Mouse (Mus musculus) lung, embryonic 16.5 days (tissue): ENCODE measurements around the gene Ager. TPM values are rescaled to one million over a fixed set of nuclear protein-coding genes. Genes with fewer than 3 reads are reported as not detected.

Experiments used
- ATAC-seq: fragments of 200-750 bp; cut with Nextera tagmentation; 2 replicates; pipeline ENCODE4 v1.8.0; 2017; ENCODE audit warnings: low read depth, mild to moderate bottlenecking, moderate library complexity
- H3K27ac ChIP-seq: fragments of 300-500 bp; sonication (generic); 2 replicates; pipeline ENCODE4 v1.5.1; 2014; ENCODE audit warnings: mild to moderate bottlenecking, control low read depth, low read length
- H3K27me3 ChIP-seq: fragments of 300-500 bp; sonication (generic); 2 replicates; pipeline ENCODE4 v1.6.1; 2014; ENCODE audit warnings: low read depth, low read length, mixed read lengths; ENCODE audit not compliant: control insufficient read depth, insufficient read depth
- H3K36me3 ChIP-seq: fragments of 300-500 bp; sonication (generic); 2 replicates; pipeline ENCODE4 v1.6.1; 2014; ENCODE audit warnings: low read length; ENCODE audit not compliant: control insufficient read depth, insufficient read depth
- H3K4me1 ChIP-seq: fragments of 300-500 bp; sonication (generic); replicated peaks from 2 replicates; pipeline ENCODE4 v1.6.1; 2014; ENCODE audit warnings: low read length, mixed read lengths; ENCODE audit not compliant: control insufficient read depth, insufficient read depth
- H3K4me2 ChIP-seq: fragments of 300-500 bp; sonication (generic); 2 replicates; pipeline ENCODE4 v1.6.1; 2014; ENCODE audit warnings: low read depth, low read length, control low read depth
- H3K4me3 ChIP-seq: fragments of 300-500 bp; sonication (generic); 2 replicates; pipeline ENCODE4 v1.5.1; 2014; ENCODE audit warnings: mild to moderate bottlenecking, low read length, control low read depth
- H3K9ac ChIP-seq: fragments of 300-500 bp; sonication (generic); 2 replicates; pipeline ENCODE4 v1.6.1; 2014; ENCODE audit warnings: low read length, control low read depth
- H3K9me3 ChIP-seq: fragments of 300-500 bp; sonication (generic); 2 replicates; pipeline ENCODE4 v1.6.1; 2016; ENCODE audit warnings: low read length; ENCODE audit not compliant: control insufficient read depth
- WGBS: fragments of 180-500 bp; shearing (Covaris S2); extraction: QIAGEN DNeasy Blood & Tissue Kit; methylation state at CpG from one replicate; pipeline ENCODE4 v1.1.7; 2014; 5-methylcytosine and 5-hydroxymethylcytosine counted together
- polyA plus RNA-seq: library from polyadenylated mRNA; unstranded; fragments of >200 nt; fragmentation: Nextera tagmentation; extraction: Ambion mirVana; gene quantifications from 2 replicates; pipeline ENCODE4 v1.2.1, GENCODE M21; 2015

Gene Ager
- polyA plus RNA-seq, 1 experiment from 2014 or later, result 379 TPM

DNA sequence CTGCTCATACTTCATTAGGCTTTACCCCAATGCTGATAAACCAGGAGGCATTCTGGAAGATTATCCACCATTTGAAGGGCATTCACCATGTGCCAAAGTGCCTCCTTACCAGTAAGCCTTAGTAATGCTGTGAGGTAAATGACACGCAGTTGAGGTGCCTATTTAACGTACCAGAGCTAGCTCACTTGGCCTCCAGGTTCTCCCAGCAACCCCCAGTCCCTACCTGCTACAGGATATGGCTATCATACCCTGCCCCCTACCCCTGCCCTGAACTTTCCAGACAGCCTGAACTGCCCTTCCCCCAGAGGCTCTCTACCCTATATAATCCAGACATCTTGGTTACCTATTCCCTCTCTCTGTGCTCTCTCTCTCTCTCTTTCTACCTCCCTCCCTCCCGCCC is 8.9 kb upstream of the Ager start:
- peaks cover 46% of the 10 kb centered on the region for H3K4me1 ChIP-seq
- no peaks in the 10 kb centered on the region for H3K27me3 ChIP-seq
- no peak overlapping the region; the same call in 1 of the 2 replicates for H3K9ac ChIP-seq
- H3K4me3 ChIP-seq, result no peak overlapping the region
- H3K36me3 ChIP-seq, result no peaks in the 10 kb centered on the region
- H3K4me2 ChIP-seq, result peak overlapping the region; percentile 53
- H3K27ac ChIP-seq, result peak overlapping the region; percentile 79; the same call in 1 of the 2 replicates
- no peaks in the 10 kb centered on the region for H3K9me3 ChIP-seq
- WGBS, result 72% methylated on average over 3 of the region's 3 CpGs
- ATAC-seq, result no peak

DNA sequence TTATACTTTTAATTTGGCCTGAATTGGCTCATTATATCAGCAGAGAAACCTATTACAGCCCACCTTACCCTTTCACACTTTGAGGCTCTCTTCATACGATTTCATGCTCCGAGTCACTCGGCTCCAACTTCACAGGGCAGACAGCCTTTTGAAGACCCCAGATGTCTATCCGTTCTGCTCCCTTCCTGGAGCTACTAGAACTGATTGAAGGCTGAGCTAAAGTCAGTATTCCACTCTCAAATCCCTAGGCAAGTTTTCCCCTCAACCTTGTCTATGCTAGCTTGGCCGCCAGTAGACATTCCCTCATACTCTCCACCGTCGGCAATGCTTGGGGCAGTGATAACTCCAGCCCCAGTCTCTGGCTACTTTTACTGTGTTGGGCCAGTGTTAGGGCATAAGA is 8.5 kb upstream of the Ager start:
- ATAC-seq, result no peak
- peaks cover 2% of the 10 kb centered on the region; the same call in 1 of the 2 replicates for H3K36me3 ChIP-seq
- peak overlapping the region; percentile 53 for H3K4me2 ChIP-seq
- peaks cover 50% of the 10 kb centered on the region for H3K4me1 ChIP-seq
- H3K27ac ChIP-seq, result peak overlapping the region; percentile 79
- no peaks in the 10 kb centered on the region for H3K9me3 ChIP-seq
- H3K9ac ChIP-seq, result peak overlapping the region; percentile 50
- peak overlapping the region; percentile 23 for H3K4me3 ChIP-seq
- H3K27me3 ChIP-seq, result no peaks in the 10 kb centered on the region
- 31% methylated on average over 7 of the region's 7 CpGs for WGBS

DNA sequence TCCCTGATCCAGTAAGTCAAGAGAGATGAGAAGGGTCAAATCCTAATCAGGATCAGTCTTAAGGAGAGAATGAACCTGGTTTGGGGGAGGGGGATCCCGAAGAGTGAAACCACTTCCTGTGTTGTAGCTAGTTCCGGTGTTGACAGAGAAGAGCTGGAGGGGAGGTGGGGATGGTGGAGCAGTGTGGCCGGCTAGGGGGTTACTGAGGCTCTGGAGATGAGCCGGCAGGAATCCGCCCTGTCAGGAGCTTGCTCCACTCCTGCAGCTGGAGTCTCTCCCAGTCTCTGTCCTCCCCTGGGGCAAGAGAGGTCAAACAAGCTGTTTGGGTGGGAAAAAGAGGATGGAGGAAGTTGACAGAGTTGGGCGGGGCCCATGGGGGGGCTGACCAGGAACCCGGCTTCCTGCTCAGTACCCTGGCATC is 8.0 kb upstream of the Ager start, which contains the start of gene Gpsm3:
Gene Gpsm3, plus strand, starts transcription at position 126 of the 421 bp plus-strand sequence.
- Histone ChIP-seq H3K27ac (peak within 1 kb of the TSS; percentile 98), H3K9me3 (no peaks in the 10 kb centered on the region), H3K36me3 (peaks cover 7% of the 10 kb centered on the region; the same call in 1 of the 2 replicates), H3K27me3 (no peaks in the 10 kb centered on the region), H3K4me2 (peak within 1 kb of the TSS; percentile 83), H3K4me1 (peaks cover 55% of the 10 kb centered on the region), H3K9ac (peak within 1 kb of the TSS; percentile 50), H3K4me3 (peak within 1 kb of the TSS; percentile 23)
- 10% methylated on average over 7 of the region's 7 CpGs for WGBS
- ATAC-seq, result no peak

DNA sequence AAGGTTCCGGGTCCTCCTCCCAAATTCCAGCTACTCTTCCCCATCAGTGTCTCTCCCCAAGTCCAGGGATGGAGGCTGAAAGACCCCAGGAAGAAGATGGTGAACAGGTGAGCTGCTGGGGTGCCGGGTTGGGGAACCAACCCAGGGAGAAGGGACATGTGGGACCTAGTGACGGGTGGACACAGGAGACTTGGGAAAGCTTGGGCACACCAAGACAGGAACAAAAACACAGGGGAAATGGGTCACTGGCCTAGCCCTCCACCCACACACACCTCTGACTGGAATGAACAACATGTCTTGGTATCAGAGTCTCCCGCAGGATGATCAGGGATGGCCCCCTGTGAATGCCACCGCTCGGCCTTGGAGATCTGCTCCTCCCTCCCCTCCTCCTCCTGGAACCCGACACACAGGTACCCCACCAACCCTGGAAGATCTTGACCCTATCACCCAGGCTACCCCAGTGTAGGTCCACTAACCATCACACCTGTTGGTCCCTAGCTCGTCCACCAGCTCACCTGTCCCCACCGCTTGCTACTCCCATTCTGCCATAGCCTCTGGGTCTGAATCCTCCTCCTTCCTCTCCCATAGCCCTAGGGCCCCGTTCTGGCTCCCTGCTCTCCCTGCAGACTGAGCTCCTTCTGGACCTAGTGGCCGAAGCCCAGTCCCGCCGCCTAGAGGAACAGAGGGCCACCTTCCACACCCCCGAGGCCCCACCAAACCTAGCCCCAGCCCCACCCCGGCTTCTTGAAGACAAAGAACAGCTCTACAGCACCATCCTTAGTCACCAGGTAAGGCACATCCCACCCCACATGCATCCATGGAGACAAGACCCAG is 7.3 kb upstream of the Ager start:
- H3K4me3 ChIP-seq, result peak overlapping the region; percentile 64
- H3K27ac ChIP-seq, result peak overlapping the region; percentile 98
- H3K4me2 ChIP-seq, result peak overlapping the region; percentile 83
- no peaks in the 10 kb centered on the region for H3K9me3 ChIP-seq
- H3K27me3 ChIP-seq, result no peaks in the 10 kb centered on the region
- 63% methylated on average over 15 of the region's 15 CpGs for WGBS
- peaks cover 13% of the 10 kb centered on the region for H3K36me3 ChIP-seq
- H3K4me1 ChIP-seq, result peaks cover 62% of the 10 kb centered on the region
- H3K9ac ChIP-seq, result peak overlapping the region; percentile 50
- no peak for ATAC-seq

DNA sequence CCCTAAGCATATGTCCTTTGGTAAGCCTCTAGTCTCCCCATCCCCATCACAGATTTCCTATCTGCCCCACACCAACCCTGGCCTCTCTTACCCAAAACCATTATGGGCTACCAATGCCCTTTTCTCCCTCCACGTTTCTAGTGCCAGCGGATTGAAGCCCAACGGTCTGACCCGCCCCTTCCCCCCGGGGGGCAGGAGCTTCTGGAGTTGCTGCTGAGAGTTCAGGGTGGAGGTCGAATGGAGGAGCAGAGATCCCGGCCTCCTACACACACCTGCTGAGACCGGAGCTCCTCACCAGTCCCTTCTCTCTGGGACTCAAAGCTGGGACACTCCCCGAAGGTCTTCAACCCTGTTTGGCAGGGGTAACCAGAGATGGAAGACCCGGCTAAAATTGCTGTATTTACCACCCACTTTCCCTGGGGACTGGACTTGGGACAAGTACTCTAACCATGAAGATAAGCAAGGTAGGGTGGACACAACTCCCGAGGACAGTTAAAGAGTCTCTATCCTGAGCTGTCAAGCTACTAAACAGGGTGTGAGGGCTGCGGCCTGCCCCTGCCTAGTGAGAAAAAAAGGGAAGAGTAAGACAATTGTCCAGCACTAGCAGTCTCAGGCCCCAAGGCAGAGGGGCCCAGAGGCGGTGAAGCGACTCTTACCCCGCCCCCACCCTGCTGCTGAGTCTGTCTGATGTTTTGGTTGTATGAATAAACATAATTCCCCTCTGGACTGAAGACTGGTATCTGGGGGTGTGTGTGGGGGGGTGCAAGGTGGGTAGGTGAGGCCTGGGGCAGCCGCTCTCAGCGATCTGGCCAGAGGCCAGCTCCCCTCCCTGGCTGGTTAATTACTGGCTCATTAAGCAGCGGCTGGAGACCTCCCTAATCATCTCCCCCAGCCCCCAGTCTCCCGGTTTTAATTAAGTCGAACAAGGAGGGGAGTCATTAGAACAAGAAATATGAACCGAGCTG is 6.4 kb upstream of the Ager start, which contains the start of gene Pbx2:
Gene Pbx2, plus strand, starts transcription at position 238 of the 965 bp plus-strand sequence.
- Histone ChIP-seq H3K4me1 (peaks cover 65% of the 10 kb centered on the region), H3K27me3 (no peaks in the 10 kb centered on the region), H3K36me3 (peaks cover 18% of the 10 kb centered on the region), H3K9me3 (no peaks in the 10 kb centered on the region), H3K9ac (peak within 1 kb of the TSS; percentile 97), H3K27ac (peak within 1 kb of the TSS; percentile 98), H3K4me3 (peak within 1 kb of the TSS; percentile 64), H3K4me2 (peak within 1 kb of the TSS; percentile 83)
- WGBS, result 5% methylated on average over 21 of the region's 21 CpGs
- ATAC-seq, result peak; percentile 4; the same call in 1 of the 2 replicates

DNA sequence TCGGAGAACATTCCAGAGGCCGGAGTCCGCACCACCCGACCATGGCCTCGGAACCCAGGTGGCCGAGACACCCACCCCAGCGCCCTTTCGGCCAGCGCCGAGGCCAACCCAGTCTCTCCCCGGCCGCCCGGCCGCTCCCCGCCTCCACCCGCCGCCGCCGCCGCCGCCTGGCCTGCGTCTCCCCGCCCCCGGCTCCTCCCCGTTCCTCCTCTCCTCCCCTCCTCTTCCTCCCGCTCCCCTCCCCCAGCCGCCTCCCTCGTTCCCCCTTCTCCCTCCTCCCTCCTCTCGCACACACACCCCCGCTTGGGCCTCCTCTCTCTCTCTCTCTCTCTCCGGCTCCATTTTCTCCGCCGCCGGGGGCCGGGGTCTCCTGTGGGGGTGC is 5.7 kb upstream of the Ager start:
- peaks cover 18% of the 10 kb centered on the region for H3K36me3 ChIP-seq
- peaks cover 69% of the 10 kb centered on the region for H3K4me1 ChIP-seq
- peak; percentile 58 for ATAC-seq
- peak overlapping the region; percentile 98 for H3K27ac ChIP-seq
- H3K27me3 ChIP-seq, result no peaks in the 10 kb centered on the region
- peak overlapping the region; percentile 83 for H3K4me2 ChIP-seq
- H3K9me3 ChIP-seq, result no peaks in the 10 kb centered on the region
- 1% methylated on average over 19 of the region's 35 CpGs for WGBS
- H3K4me3 ChIP-seq, result peak overlapping the region; percentile 64
- H3K9ac ChIP-seq, result peak overlapping the region; percentile 97

GRCm38 (mm10) chr17:34592581-34593549 is 4.8 kb upstream of the Ager start:
- H3K36me3 ChIP-seq, result peaks cover 18% of the 10 kb centered on the region
- WGBS, result under 1% methylated on average over 29 of the region's 32 CpGs
- no peaks in the 10 kb centered on the region for H3K27me3 ChIP-seq
- H3K9ac ChIP-seq, result peak overlapping the region; percentile 97
- H3K9me3 ChIP-seq, result no peaks in the 10 kb centered on the region
- peak overlapping the region; percentile 64 for H3K4me3 ChIP-seq
- peak overlapping the region; percentile 83 for H3K4me2 ChIP-seq
- H3K27ac ChIP-seq, result peak overlapping the region; percentile 98
- peaks cover 69% of the 10 kb centered on the region for H3K4me1 ChIP-seq
- peak; percentile 8 for ATAC-seq
